Mouse (Mus musculus) stomach, postnatal 0 days (tissue): ENCODE results near the gene Dusp3. TPM values are rescaled to one million over a fixed set of nuclear protein-coding genes. Genes with fewer than 3 reads are reported as not detected.

Source experiments
- ATAC-seq: fragments of 200-750 bp; cut with Nextera tagmentation; 2 replicates; pipeline ENCODE4 v1.8.0; 2017; ENCODE audit not compliant: low FRiP score, low TSS enrichment
- DNase-seq: peaks from one replicate; pipeline ENCODE4 v3.0.0-alpha.2; 2016; ENCODE audit warnings: low spot score
- H3K27ac ChIP-seq: fragments of 300-500 bp; sonication (generic); replicated peaks from 2 replicates; pipeline ENCODE4 v1.5.1; 2014; ENCODE audit warnings: mild to moderate bottlenecking, control low read depth
- H3K27me3 ChIP-seq: fragments of 300-500 bp; sonication (generic); 2 replicates; pipeline ENCODE4 v1.6.1; 2014; ENCODE audit warnings: low read length; ENCODE audit not compliant: control insufficient read depth, insufficient read depth
- H3K36me3 ChIP-seq: fragments of 300-500 bp; sonication (generic); 2 replicates; pipeline ENCODE4 v1.6.1; 2014; ENCODE audit warnings: low read length, mixed read lengths; ENCODE audit not compliant: control insufficient read depth, insufficient read depth
- H3K4me1 ChIP-seq: fragments of 300-500 bp; sonication (generic); replicated peaks from 2 replicates; pipeline ENCODE4 v1.6.1; 2014; ENCODE audit warnings: antibody characterized with exemption; ENCODE audit not compliant: control insufficient read depth, insufficient read depth
- H3K4me2 ChIP-seq: fragments of 300-500 bp; sonication (generic); replicated peaks from 2 replicates; pipeline ENCODE4 v1.6.1; 2014; ENCODE audit warnings: low read depth, mild to moderate bottlenecking, control low read depth, moderate library complexity
- H3K4me3 ChIP-seq: fragments of 300-500 bp; sonication (generic); 2 replicates; pipeline ENCODE4 v1.5.1; 2014; ENCODE audit warnings: low read depth, low read length, control low read depth
- H3K9ac ChIP-seq: fragments of 300-500 bp; sonication (generic); 2 replicates; pipeline ENCODE4 v1.6.1; 2014; ENCODE audit warnings: mild to moderate bottlenecking, low read length, control low read depth, mixed read lengths
- H3K9me3 ChIP-seq: fragments of 300-500 bp; sonication (generic); 2 replicates; pipeline ENCODE4 v1.6.1; 2016; ENCODE audit warnings: low read length; ENCODE audit not compliant: control insufficient read depth
- CTCF ChIP-seq: IDR thresholded peaks from 2 replicates; pipeline ENCODE4 v1.5.1; 2016; ENCODE audit warnings: antibody characterized with exemption, low read depth, mild to moderate bottlenecking, moderate library complexity
- EP300 ChIP-seq: optimal IDR thresholded peaks from 2 replicates; pipeline ENCODE3; 2016; ENCODE audit warnings: antibody characterized with exemption
- WGBS: fragments of 180-500 bp; shearing (Covaris S2); extraction: QIAGEN DNeasy Blood & Tissue Kit; methylation state at CpG from one replicate; pipeline ENCODE4 v1.1.7; 2014; 5-methylcytosine and 5-hydroxymethylcytosine counted together
- polyA plus RNA-seq: library from polyadenylated mRNA; unstranded; fragments of >200 nt; fragmentation: Nextera tagmentation; extraction: Ambion mirVana; gene quantifications from 2 replicates; pipeline ENCODE4 v1.2.1, GENCODE M21; 2015

The Dusp3 gene
- 21.7 and 22.8 TPM in 2 replicates for polyA plus RNA-seq

DNA sequence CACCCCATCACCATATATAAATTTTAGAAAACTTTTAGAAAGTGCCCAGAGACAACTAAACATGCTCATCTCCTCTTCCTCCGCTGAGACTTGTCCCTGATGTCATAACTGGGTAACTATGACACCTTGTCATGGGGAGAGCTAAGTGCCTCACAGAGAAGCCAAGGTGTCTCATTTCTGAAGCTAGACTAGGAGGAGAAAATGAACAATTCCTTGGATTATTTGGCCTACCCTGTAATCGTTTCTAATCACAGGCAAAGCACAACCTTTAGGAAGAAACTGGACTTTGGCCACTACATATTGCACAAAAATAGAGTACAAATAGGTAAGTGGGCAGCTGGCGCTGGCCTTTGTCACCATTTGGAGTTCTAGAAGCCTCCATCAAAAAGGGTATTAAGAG, at the start of gene Dusp3:
Gene Dusp3, minus strand, starts transcription at position 101 of the 400 bp plus-strand sequence.
- ATAC-seq, result no peak
- WGBS, result 78% methylated on average over 3 of the region's 3 CpGs

GRCm38 (mm10) chr11:102036336-102036735, 49.5 kb upstream of the Dusp3 start:
- ATAC-seq (no peak), DNase-seq (no peak)
- TF ChIP-seq EP300 (no peak), CTCF (no peak)
- no peak overlapping the region for H3K27ac ChIP-seq
- H3K4me2 ChIP-seq, result no peak overlapping the region
- 79% methylated on average over 7 of the region's 7 CpGs for WGBS
- no peaks in the 10 kb centered on the region for H3K27me3 ChIP-seq
- H3K4me1 ChIP-seq, result no peaks in the 10 kb centered on the region
- H3K36me3 ChIP-seq, result no peaks in the 10 kb centered on the region
- no peaks in the 10 kb centered on the region for H3K9me3 ChIP-seq
- H3K4me3 ChIP-seq, result no peak overlapping the region
- H3K9ac ChIP-seq, result no peak overlapping the region

More for the DNA sequence above, at the start of gene Dusp3:
- no peak within 1 kb of the TSS for H3K4me3 ChIP-seq
- no peak within 1 kb of the TSS for H3K27ac ChIP-seq
- no peaks in the 10 kb centered on the region for H3K36me3 ChIP-seq
- 0 out of 2 replicates have a peak, but pooled peaks cover 2% of the 10 kb centered on the region for H3K4me1 ChIP-seq
- TF ChIP-seq CTCF, result no peak
- no peak for TF ChIP-seq EP300
- H3K9ac ChIP-seq, result no peak within 1 kb of the TSS
- no peaks in the 10 kb centered on the region for H3K27me3 ChIP-seq
- peak within 1 kb of the TSS; percentile 36; the same call in 1 of the 2 replicates for H3K4me2 ChIP-seq
- DNase-seq, result no peak
- no peaks in the 10 kb centered on the region for H3K9me3 ChIP-seq

DNA sequence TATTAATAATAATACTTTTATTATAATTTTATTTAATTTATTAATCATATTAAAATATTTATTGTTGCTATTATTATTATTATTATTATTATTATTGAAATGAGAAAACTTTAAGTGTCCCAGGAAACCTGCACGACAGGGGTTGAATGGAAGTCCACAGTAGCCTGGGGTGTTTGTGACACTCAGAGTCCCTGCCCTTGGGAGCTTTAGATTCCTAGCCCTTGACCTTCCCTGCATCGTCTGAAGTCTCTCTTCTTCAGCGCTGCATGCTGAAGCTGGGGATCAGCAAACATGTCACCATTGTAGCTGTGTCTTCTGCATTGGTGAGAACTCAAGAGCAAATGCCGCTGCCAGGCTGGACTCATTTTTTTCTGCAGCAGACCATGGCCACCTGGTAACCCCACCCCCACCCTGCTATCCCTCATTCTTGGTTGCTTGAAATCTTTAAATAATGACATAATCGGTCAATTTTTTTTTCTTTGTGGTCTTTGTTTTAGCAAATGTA, 48.7 kb upstream of the Dusp3 start:
- H3K27me3 ChIP-seq, result no peaks in the 10 kb centered on the region
- TF ChIP-seq CTCF, result no peak
- no peak for TF ChIP-seq EP300
- no peak overlapping the region for H3K27ac ChIP-seq
- no peaks in the 10 kb centered on the region for H3K9me3 ChIP-seq
- H3K4me2 ChIP-seq, result no peak overlapping the region
- DNase-seq, result no peak
- H3K4me3 ChIP-seq, result no peak overlapping the region
- no peak overlapping the region for H3K9ac ChIP-seq
- no peaks in the 10 kb centered on the region for H3K36me3 ChIP-seq
- H3K4me1 ChIP-seq, result no peaks in the 10 kb centered on the region
- 68% methylated on average over 5 of the region's 5 CpGs for WGBS
- ATAC-seq, result no peak

DNA sequence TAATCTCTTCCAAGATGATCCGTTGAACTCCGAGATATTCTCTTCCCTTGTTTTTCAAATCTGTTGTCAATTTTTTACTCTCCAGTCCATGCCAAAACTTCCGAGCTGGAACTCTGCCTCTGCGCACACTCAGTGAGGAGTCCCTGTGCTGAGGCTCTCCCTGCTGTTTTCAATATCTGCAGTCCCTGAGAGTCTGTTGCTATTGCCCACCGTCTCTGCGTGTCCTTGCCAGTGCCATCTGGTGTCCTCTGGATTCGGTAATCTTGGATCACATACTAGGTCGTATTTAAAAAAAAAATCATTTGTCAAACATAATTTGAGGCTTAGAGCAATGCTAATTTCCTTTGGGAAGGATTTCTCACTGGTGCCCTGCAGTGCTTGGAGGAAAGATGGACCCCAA, 48.1 kb upstream of the Dusp3 start:
- 80% methylated on average over 8 of the region's 8 CpGs for WGBS
- Histone ChIP-seq H3K9me3 (no peaks in the 10 kb centered on the region), H3K27me3 (no peaks in the 10 kb centered on the region), H3K4me1 (no peaks in the 10 kb centered on the region), H3K27ac (no peak overlapping the region), H3K9ac (no peak overlapping the region), H3K4me3 (no peak overlapping the region), H3K4me2 (no peak overlapping the region), H3K36me3 (no peaks in the 10 kb centered on the region)
- no peak for ATAC-seq
- no peak for DNase-seq
- TF ChIP-seq CTCF, result no peak
- no peak for TF ChIP-seq EP300

DNA sequence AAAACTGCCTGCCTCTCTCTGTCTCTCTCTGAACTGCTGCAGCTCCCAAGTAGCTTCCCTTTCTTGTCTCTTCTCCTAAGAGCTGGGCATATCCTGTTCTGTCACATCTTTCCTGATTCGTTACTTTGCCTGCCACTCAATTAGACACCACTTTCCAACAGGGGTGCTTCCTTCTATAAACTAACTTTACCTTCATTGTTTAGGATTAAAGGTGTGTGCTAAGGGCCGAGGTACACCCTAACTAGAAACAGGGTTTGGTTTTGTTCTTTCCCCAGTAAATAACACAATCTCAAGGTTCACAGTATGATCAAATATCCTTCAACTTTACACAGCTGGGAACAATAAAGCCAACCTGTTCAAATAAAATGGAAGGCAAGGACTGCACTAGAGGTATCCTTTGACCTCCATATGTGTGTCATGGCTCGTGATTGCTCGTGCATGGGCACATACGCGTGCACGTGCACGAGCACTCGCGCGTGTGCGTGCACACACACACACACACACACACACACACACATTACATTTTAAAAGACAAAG, 46.3 kb upstream of the Dusp3 start:
- no peaks in the 10 kb centered on the region for H3K27me3 ChIP-seq
- H3K9ac ChIP-seq, result no peak overlapping the region
- no peaks in the 10 kb centered on the region for H3K9me3 ChIP-seq
- no peak overlapping the region for H3K27ac ChIP-seq
- TF ChIP-seq EP300, result no peak
- no peak for TF ChIP-seq CTCF
- peak; percentile 38 for DNase-seq
- ATAC-seq, result peak; percentile 85
- WGBS, result 76% methylated on average over 12 of the region's 12 CpGs
- H3K4me1 ChIP-seq, result no peaks in the 10 kb centered on the region
- no peak overlapping the region for H3K4me3 ChIP-seq
- no peaks in the 10 kb centered on the region for H3K36me3 ChIP-seq
- H3K4me2 ChIP-seq, result no peak overlapping the region

DNA sequence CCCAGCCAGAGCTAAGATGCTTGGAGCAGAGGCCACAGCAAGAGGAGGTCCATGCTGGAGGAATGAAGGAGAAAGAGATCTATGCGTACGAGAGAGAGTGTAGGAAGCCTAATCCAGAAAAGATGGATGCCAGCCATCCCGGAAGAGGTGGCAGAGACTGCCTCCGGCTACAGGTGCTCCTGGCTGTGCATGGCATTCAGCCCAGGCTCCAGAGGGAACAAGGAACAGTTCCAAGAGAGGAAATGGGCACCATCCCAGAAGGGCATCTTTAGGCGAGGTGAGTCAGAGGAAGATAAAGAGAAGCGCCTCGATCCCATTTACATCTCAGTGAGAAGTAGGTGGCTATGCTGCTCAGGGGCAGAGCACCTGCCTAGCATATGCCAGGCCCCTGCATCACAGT, 44.3 kb upstream of the Dusp3 start:
- Histone ChIP-seq H3K4me1 (no peaks in the 10 kb centered on the region), H3K9me3 (no peaks in the 10 kb centered on the region), H3K4me3 (no peak overlapping the region), H3K36me3 (no peaks in the 10 kb centered on the region), H3K27ac (no peak overlapping the region), H3K4me2 (no peak overlapping the region), H3K27me3 (no peaks in the 10 kb centered on the region), H3K9ac (no peak overlapping the region)
- DNase-seq, result no peak
- WGBS, result 60% methylated on average over 7 of the region's 7 CpGs
- TF ChIP-seq CTCF, result no peak
- no peak for TF ChIP-seq EP300
- ATAC-seq, result no peak
